Mouse (Mus musculus): ENCODE data around the gene Zfp62. TPM values are rescaled to one million over a fixed set of nuclear protein-coding genes. Genes with fewer than 3 reads are reported as not detected.

Zfp62 gene
- polyA plus RNA-seq, 1 experiment from 2014 or later, result 59.0 TPM

DNA sequence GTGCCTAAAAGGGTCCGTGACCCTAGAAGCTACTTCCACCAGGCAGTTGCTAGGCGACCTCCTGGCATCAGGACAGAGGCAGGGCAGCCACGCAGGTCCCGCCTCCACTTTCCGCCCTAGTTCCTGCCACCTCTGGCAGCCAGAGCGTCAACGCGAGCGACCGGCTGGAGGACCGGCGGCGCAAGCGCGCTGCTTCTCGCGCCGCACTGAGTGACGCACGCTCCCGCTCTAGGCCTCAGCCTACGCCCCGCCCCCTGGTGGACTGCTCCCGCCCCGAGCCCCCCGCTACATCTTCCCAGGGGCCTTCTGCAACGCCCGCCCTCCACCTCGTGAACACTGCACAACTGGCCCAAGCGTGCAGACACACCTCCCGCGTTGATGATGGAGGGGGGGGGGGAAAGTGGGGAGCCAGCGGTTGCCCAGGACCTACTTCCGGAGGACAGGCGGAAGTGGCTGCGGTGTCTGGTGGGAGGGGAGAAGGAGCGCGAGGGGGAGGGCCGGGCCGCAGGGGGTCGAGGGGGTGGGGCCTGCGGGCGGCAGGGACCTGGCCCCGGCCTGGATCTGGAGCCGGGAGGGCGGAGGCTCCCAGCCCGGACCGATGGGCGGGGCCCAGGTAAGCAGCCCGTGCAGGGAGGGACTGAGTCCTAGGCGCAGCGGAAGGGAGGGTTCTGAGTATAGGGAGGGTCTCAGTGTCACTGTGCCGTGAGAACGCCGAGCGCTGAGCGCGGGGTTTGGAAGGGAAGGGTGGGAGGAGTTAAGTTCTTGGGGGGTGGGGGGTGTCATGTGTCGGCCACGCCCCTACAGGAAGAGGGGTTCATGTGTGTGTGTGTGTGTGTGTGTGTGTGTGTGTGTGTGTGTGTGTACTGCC lies 40.9 kb downstream of the Zfp62 start, which contains the start of gene Mgat1:
TSS of gene Mgat1 (plus strand) at position 465 of the 868 bp plus-strand sequence.
- under 1% methylated on average over 45 of the region's 60 CpGs for WGBS
- no peaks in the 10 kb centered on the region for H3K9me3 ChIP-seq (ENCODE audit: control insufficient read depth, low read length)
- H3K27me3 ChIP-seq (ENCODE audit: control insufficient read depth, insufficient read depth, low read length), result no peaks in the 10 kb centered on the region
- H3K4me3 ChIP-seq (ENCODE audit: low read depth, low read length), result peak within 1 kb of the TSS; percentile 55
- H3K27ac ChIP-seq (ENCODE audit: low read depth, low read length), result peak within 1 kb of the TSS; percentile 93
- H3K4me1 ChIP-seq (replicated peaks; ENCODE audit: control insufficient read depth, insufficient read depth, low read length), result no peaks in the 10 kb centered on the region; the same call in 1 of the 2 replicates
- H3K9ac ChIP-seq (ENCODE audit: low read depth, low read length), result peak within 1 kb of the TSS; percentile 69
- H3K4me2 ChIP-seq (replicated peaks; ENCODE audit: low read depth, low read length), result peak within 1 kb of the TSS; percentile 63
- DNase-seq (ENCODE audit: low spot score) (peak; percentile 93), ATAC-seq (ENCODE audit: low FRiP score) (peak; percentile 98)
- no peaks in the 10 kb centered on the region for H3K36me3 ChIP-seq (ENCODE audit: control insufficient read depth, insufficient read depth, low read length)

DNA sequence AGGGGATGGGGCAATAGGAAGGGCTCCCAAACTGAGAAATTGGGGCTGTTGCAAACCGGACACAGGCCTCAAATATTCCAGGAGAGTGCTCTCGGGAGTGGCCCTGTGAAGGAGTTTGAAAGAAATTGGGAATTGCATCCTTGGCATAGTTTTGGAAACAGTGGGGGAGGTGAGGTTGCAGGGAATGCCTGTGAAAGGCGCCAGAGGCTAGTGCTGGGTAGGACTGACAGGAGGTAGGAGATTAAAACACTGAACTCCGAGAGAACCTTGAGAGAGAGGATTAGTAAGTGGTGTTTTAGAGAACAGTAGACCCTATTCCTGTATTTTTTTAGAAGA lies 41.5 kb downstream of the Zfp62 start:
- H3K4me2 ChIP-seq (replicated peaks; ENCODE audit: low read depth, low read length), result peak overlapping the region; percentile 63
- H3K9ac ChIP-seq (ENCODE audit: low read depth, low read length), result peak overlapping the region; percentile 69
- H3K27me3 ChIP-seq (ENCODE audit: control insufficient read depth, insufficient read depth, low read length), result no peaks in the 10 kb centered on the region
- H3K4me1 ChIP-seq (replicated peaks; ENCODE audit: control insufficient read depth, insufficient read depth, low read length), result no peaks in the 10 kb centered on the region; the same call in 1 of the 2 replicates
- H3K27ac ChIP-seq (ENCODE audit: low read depth, low read length), result peak overlapping the region; percentile 93; the same call in 1 of the 2 replicates
- DNase-seq (ENCODE audit: low spot score) (no peak), ATAC-seq (ENCODE audit: low FRiP score) (no peak; the same call in 1 of the 2 replicates)
- 2% methylated on average over 4 of the region's 4 CpGs for WGBS
- H3K4me3 ChIP-seq (ENCODE audit: low read depth, low read length), result peak overlapping the region; percentile 55
- no peaks in the 10 kb centered on the region for H3K36me3 ChIP-seq (ENCODE audit: control insufficient read depth, insufficient read depth, low read length)
- no peaks in the 10 kb centered on the region for H3K9me3 ChIP-seq (ENCODE audit: control insufficient read depth, low read length)

DNA sequence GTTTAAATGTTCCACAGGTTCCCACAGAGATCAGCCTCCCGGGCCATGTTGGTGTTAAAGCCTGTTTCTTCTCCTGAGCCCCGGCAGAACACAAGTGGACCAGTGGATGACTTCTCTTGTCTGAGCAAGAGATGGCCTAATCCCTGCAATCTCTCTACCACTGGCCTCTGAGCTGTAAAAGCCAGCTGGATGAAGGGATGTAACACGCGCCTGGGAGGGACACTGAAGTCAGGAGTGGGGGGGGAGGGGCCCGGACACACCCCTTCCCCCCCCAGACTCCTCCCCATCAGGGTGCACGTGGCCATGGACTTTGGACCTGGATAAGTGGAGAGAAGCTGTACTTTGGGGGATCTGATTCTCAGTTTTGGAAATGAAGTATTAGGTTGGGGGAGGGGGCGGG lies 42.1 kb downstream of the Zfp62 start:
- Histone ChIP-seq H3K4me3 (ENCODE audit: low read depth, low read length) (no peak overlapping the region), H3K27me3 (ENCODE audit: control insufficient read depth, insufficient read depth, low read length) (no peaks in the 10 kb centered on the region), H3K9me3 (ENCODE audit: control insufficient read depth, low read length) (no peaks in the 10 kb centered on the region), H3K4me1 (replicated peaks; ENCODE audit: control insufficient read depth, insufficient read depth, low read length) (no peaks in the 10 kb centered on the region; the same call in 1 of the 2 replicates), H3K36me3 (ENCODE audit: control insufficient read depth, insufficient read depth, low read length) (no peaks in the 10 kb centered on the region), H3K9ac (ENCODE audit: low read depth, low read length) (no peak overlapping the region), H3K27ac (ENCODE audit: low read depth, low read length) (no peak overlapping the region), H3K4me2 (replicated peaks; ENCODE audit: low read depth, low read length) (no peak overlapping the region)
- no peak for ATAC-seq (ENCODE audit: low FRiP score)
- WGBS, result 31% methylated on average over 7 of the region's 7 CpGs
- peak; percentile 17 for DNase-seq (ENCODE audit: low spot score)

- H3K27me3 ChIP-seq (ENCODE audit: control insufficient read depth, insufficient read depth, low read length), result no peaks in the 10 kb centered on the region
- H3K27ac ChIP-seq (ENCODE audit: low read depth, low read length), result no peak overlapping the region
- no peaks in the 10 kb centered on the region; the same call in 1 of the 2 replicates for H3K4me1 ChIP-seq (replicated peaks; ENCODE audit: control insufficient read depth, insufficient read depth, low read length)
- ATAC-seq (ENCODE audit: low FRiP score) (no peak), DNase-seq (ENCODE audit: low spot score) (no peak)
- H3K36me3 ChIP-seq (ENCODE audit: control insufficient read depth, insufficient read depth, low read length), result no peaks in the 10 kb centered on the region
- H3K9me3 ChIP-seq (ENCODE audit: control insufficient read depth, low read length), result no peaks in the 10 kb centered on the region
- no peak overlapping the region for H3K9ac ChIP-seq (ENCODE audit: low read depth, low read length)
- 38% methylated on average over 12 of the region's 12 CpGs for WGBS
- H3K4me2 ChIP-seq (replicated peaks; ENCODE audit: low read depth, low read length), result no peak overlapping the region
- H3K4me3 ChIP-seq (ENCODE audit: low read depth, low read length), result no peak overlapping the region
Measured at GRCm38 (mm10) chr11:49245634-49246415, 42.7 kb downstream of the Zfp62 start.

DNA sequence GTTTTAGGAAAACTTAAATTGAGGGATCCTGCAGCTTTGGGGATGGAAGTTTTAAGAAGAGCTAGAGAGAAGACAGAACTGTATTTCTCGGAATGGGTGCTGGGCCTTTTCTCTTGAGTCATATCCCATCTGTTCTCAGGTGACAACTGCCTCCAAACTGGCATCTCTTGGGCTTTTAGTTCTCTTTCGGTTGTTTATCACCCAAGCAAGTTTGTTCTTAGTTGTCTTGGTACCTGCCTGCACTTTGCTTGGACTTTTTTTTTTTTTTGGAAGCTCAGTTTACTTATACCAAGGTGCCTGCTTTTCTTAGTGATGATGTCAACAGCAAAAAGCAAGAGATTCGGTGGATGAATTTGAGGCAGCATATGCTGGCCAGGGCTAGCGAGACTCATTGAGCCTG lies 43.4 kb downstream of the Zfp62 start:
- H3K36me3 ChIP-seq (ENCODE audit: control insufficient read depth, insufficient read depth, low read length), result no peaks in the 10 kb centered on the region
- H3K4me2 ChIP-seq (replicated peaks; ENCODE audit: low read depth, low read length), result no peak overlapping the region
- H3K9me3 ChIP-seq (ENCODE audit: control insufficient read depth, low read length), result no peaks in the 10 kb centered on the region
- no peaks in the 10 kb centered on the region for H3K27me3 ChIP-seq (ENCODE audit: control insufficient read depth, insufficient read depth, low read length)
- H3K4me3 ChIP-seq (ENCODE audit: low read depth, low read length), result no peak overlapping the region
- DNase-seq (ENCODE audit: low spot score) (no peak), ATAC-seq (ENCODE audit: low FRiP score) (no peak)
- 86% methylated on average over 4 of the region's 4 CpGs for WGBS
- H3K9ac ChIP-seq (ENCODE audit: low read depth, low read length), result no peak overlapping the region
- H3K4me1 ChIP-seq (replicated peaks; ENCODE audit: control insufficient read depth, insufficient read depth, low read length), result peaks cover 3% of the 10 kb centered on the region
- no peak overlapping the region for H3K27ac ChIP-seq (ENCODE audit: low read depth, low read length)

- ATAC-seq (ENCODE audit: low FRiP score), result no peak
- H3K9me3 ChIP-seq (ENCODE audit: control insufficient read depth, low read length), result no peaks in the 10 kb centered on the region
- no peaks in the 10 kb centered on the region for H3K27me3 ChIP-seq (ENCODE audit: control insufficient read depth, insufficient read depth, low read length)
- H3K9ac ChIP-seq (ENCODE audit: low read depth, low read length), result peak overlapping the region; percentile 11; the same call in 1 of the 2 replicates
- no peaks in the 10 kb centered on the region for H3K36me3 ChIP-seq (ENCODE audit: control insufficient read depth, insufficient read depth, low read length)
- 68% methylated on average over 2 of the region's 2 CpGs for WGBS
- no peak overlapping the region for H3K27ac ChIP-seq (ENCODE audit: low read depth, low read length)
- DNase-seq (ENCODE audit: low spot score), result no peak
- H3K4me3 ChIP-seq (ENCODE audit: low read depth, low read length), result no peak overlapping the region
- no peak overlapping the region for H3K4me2 ChIP-seq (replicated peaks; ENCODE audit: low read depth, low read length)
- H3K4me1 ChIP-seq (replicated peaks; ENCODE audit: control insufficient read depth, insufficient read depth, low read length), result peaks cover 3% of the 10 kb centered on the region
Measured at GRCm38 (mm10) chr11:49247255-49247654, 44.2 kb downstream of the Zfp62 start.

DNA sequence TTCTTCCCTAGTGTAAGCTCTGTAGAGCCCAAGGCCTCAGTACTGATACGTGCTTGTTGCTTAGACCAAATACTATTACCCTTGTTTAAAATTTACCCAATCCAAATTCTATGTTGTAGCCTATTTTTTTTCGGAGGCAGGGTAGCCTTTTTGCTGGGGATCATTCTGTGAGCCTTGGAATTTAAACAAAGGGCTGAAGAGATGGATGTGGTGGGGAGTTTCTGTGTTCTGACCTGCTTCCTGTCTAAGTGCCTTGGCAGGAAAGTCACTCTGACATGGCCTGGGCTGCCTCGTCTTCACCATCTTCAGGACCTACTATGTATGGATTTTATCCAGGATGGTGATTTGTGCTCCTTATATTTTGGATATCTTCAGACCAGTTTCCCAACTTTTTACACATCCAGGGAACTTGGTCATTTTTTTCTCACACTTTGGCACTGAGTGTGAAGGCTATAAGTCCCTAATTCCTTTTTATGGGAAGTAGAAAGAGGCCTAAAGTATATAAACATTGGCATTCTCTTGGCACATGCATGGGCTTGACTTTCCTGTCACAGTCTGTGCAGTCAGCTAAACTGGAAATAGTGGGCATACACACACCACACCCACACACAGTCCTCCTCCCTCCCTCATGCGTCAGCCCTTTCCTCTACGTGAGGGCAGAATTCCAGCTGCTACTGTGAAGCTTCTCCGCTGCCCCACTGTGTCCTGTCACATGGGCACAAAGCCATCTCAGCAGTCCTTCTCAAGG lies 45.3 kb downstream of the Zfp62 start:
- ATAC-seq (ENCODE audit: low FRiP score) (no peak), DNase-seq (ENCODE audit: low spot score) (no peak)
- Histone ChIP-seq H3K9me3 (ENCODE audit: control insufficient read depth, low read length) (no peaks in the 10 kb centered on the region), H3K4me3 (ENCODE audit: low read depth, low read length) (no peak overlapping the region), H3K27ac (ENCODE audit: low read depth, low read length) (no peak overlapping the region), H3K27me3 (ENCODE audit: control insufficient read depth, insufficient read depth, low read length) (no peaks in the 10 kb centered on the region), H3K4me2 (replicated peaks; ENCODE audit: low read depth, low read length) (no peak overlapping the region), H3K36me3 (ENCODE audit: control insufficient read depth, insufficient read depth, low read length) (no peaks in the 10 kb centered on the region), H3K9ac (ENCODE audit: low read depth, low read length) (no peak overlapping the region), H3K4me1 (replicated peaks; ENCODE audit: control insufficient read depth, insufficient read depth, low read length) (peaks cover 3% of the 10 kb centered on the region)
- WGBS, result 56% methylated on average over 6 of the region's 6 CpGs

DNA sequence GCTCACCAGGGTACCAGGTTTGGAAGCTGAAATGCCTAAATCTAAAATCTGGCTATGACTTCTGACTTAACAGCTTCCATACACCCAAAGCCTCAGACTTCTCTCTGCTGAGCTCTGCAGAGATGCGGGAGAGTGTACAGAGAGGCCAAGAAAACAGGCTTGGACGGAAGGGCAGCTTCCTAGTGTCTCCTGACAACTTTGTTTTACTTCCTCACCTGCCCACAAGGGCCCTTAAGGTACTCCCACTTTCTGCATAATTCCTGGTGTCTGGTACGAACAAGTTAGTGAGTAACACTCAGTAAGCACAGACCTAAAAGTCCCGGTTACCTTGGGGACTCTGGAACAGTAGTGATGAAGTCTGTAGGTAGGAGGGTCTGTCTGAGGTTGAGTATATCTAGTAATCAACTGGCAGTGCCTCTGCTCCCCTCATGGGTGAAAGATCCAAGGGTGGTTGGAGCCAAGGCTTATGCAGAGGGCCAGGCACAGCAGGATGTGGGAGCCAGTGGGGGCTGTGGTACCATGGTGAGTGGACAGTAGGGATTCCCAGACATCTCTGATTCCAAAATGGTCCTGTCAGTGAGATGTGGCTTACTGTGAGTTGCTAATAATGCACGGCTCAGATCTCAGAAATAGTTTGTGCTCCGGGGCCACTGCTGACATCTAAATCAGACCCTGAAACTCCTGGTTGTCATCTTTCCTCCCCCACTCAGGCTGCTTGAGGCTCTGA lies 46.0 kb downstream of the Zfp62 start:
- H3K27me3 ChIP-seq (ENCODE audit: control insufficient read depth, insufficient read depth, low read length), result no peaks in the 10 kb centered on the region
- H3K36me3 ChIP-seq (ENCODE audit: control insufficient read depth, insufficient read depth, low read length), result no peaks in the 10 kb centered on the region
- H3K9me3 ChIP-seq (ENCODE audit: control insufficient read depth, low read length), result no peaks in the 10 kb centered on the region
- H3K4me2 ChIP-seq (replicated peaks; ENCODE audit: low read depth, low read length), result no peak overlapping the region
- WGBS, result 62% methylated on average over 6 of the region's 6 CpGs
- H3K9ac ChIP-seq (ENCODE audit: low read depth, low read length), result no peak overlapping the region
- peaks cover 3% of the 10 kb centered on the region for H3K4me1 ChIP-seq (replicated peaks; ENCODE audit: control insufficient read depth, insufficient read depth, low read length)
- ATAC-seq (ENCODE audit: low FRiP score), result no peak
- DNase-seq (ENCODE audit: low spot score), result no peak
- no peak overlapping the region for H3K4me3 ChIP-seq (ENCODE audit: low read depth, low read length)
- H3K27ac ChIP-seq (ENCODE audit: low read depth, low read length), result no peak overlapping the region

All from hindbrain, embryonic 11.5 days (tissue).